Mouse (Mus musculus): Measurements from ENCODE around the gene Suds3.

GRCm38 (mm10) chr5:117045101-117045500 lies 70.8 kb downstream of the Suds3 start:
- no peak for TF ChIP-seq EP300 (optimal IDR thresholded peaks at IDR 0.05)
- no peak for TF ChIP-seq CTCF (IDR thresholded peaks at IDR 0.05; ENCODE audit: low read depth)

Data from stomach, postnatal 0 days (tissue).